Mouse (Mus musculus) forebrain, embryonic 14.5 days (tissue): ENCODE data around the gene Sash1. TPM values are rescaled to one million over a fixed set of nuclear protein-coding genes. Genes with fewer than 3 reads are reported as not detected.

Experiments
- ATAC-seq: fragments of 200-750 bp; cut with Nextera tagmentation; 2 replicates; pipeline ENCODE4 v1.8.0; 2017; ENCODE audit warnings: mild to moderate bottlenecking, moderate library complexity
- DNase-seq: peaks from one replicate; pipeline ENCODE4 v3.0.0-alpha.2; 2015; ENCODE audit warnings: low spot score
- H3K27ac ChIP-seq: fragments of 300-500 bp; sonication (generic); 2 replicates; pipeline ENCODE4 v1.5.1; 2014; ENCODE audit warnings: low read depth, mild to moderate bottlenecking, control low read depth, low read length, moderate library complexity
- H3K27me3 ChIP-seq: fragments of 300-500 bp; sonication (generic); replicated peaks from 2 replicates; pipeline ENCODE4 v1.6.1; 2014; ENCODE audit warnings: low read length, control low read depth, mixed read lengths; ENCODE audit not compliant: control insufficient read depth, insufficient read depth
- H3K36me3 ChIP-seq: fragments of 300-500 bp; sonication (generic); 2 replicates; pipeline ENCODE4 v1.6.1; 2014; ENCODE audit warnings: low read length, control low read depth; ENCODE audit not compliant: control insufficient read depth, insufficient read depth
- H3K4me1 ChIP-seq: fragments of 300-500 bp; sonication (generic); 2 replicates; pipeline ENCODE4 v1.6.1; 2014; ENCODE audit warnings: antibody characterized with exemption, low read length, control low read depth; ENCODE audit not compliant: control insufficient read depth, insufficient read depth
- H3K4me2 ChIP-seq: fragments of 300-500 bp; sonication (generic); 2 replicates; pipeline ENCODE4 v1.6.1; 2014; ENCODE audit warnings: mild to moderate bottlenecking, control low read depth, low read length
- H3K4me3 ChIP-seq: fragments of 300-500 bp; sonication (generic); 2 replicates; pipeline ENCODE4 v1.5.1; 2014; ENCODE audit warnings: low read depth, low read length, control low read depth
- H3K9ac ChIP-seq: fragments of 300-500 bp; sonication (generic); 2 replicates; pipeline ENCODE4 v1.6.1; 2014; ENCODE audit warnings: mild to moderate bottlenecking, low read length, control low read depth, moderate library complexity
- H3K9me3 ChIP-seq: fragments of 300-500 bp; sonication (generic); replicated peaks from 2 replicates; pipeline ENCODE4 v1.6.1; 2016; ENCODE audit warnings: low read length, control low read depth, mixed read lengths; ENCODE audit not compliant: control insufficient read depth
- WGBS: fragments of 180-500 bp; shearing (Covaris S2); extraction: QIAGEN DNeasy Blood & Tissue Kit; methylation state at CpG from one replicate; pipeline ENCODE4 v1.1.7; 2014; 5-methylcytosine and 5-hydroxymethylcytosine counted together
- polyA plus RNA-seq: library from polyadenylated mRNA; unstranded; fragments of >200 nt; fragmentation: Nextera tagmentation; extraction: Ambion mirVana; gene quantifications from 2 replicates; pipeline ENCODE4 v1.2.1, GENCODE M21; 2014

Sash1 gene
- polyA plus RNA-seq, 1 experiment from 2014 or later: 1.9 TPM

DNA sequence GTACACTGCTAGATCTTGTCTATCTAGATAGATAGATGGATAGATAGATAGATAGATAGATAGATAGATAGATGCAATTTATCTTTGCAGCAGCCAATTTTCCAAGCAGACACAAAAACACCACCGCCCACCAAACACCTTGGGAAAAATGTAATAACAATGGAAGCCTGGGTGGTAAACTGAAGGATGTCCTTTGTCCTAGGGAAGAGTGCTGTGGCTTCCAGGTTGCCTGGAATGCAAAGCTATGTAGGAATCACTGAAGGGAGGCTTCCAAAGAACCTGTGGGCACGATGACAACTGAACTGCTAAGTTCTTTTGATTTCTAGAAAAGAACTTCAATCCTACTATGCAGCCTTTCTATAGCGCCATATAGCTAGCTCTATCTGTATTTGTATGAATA is 13.1 kb downstream of the Sash1 start:
- no peak for DNase-seq
- Histone ChIP-seq H3K27ac (no peak overlapping the region), H3K27me3 (no peaks in the 10 kb centered on the region), H3K4me2 (no peak overlapping the region), H3K9ac (no peak overlapping the region), H3K4me3 (no peak overlapping the region), H3K9me3 (no peaks in the 10 kb centered on the region), H3K36me3 (no peaks in the 10 kb centered on the region), H3K4me1 (no peaks in the 10 kb centered on the region)
- ATAC-seq: no peak
- 92% methylated on average over 3 of the region's 3 CpGs for WGBS

GRCm38 (mm10) chr10:8871935-8872334 is 13.9 kb downstream of the Sash1 start:
- Histone ChIP-seq H3K36me3 (no peaks in the 10 kb centered on the region), H3K9ac (no peak overlapping the region), H3K4me2 (no peak overlapping the region), H3K9me3 (no peaks in the 10 kb centered on the region), H3K27ac (no peak overlapping the region), H3K4me1 (no peaks in the 10 kb centered on the region), H3K27me3 (no peaks in the 10 kb centered on the region), H3K4me3 (no peak overlapping the region)
- ATAC-seq (no peak), DNase-seq (no peak)
- WGBS: 73% methylated on average over 1 of the region's 1 CpGs

- Histone ChIP-seq H3K9me3 (no peaks in the 10 kb centered on the region), H3K27ac (no peak overlapping the region), H3K27me3 (no peaks in the 10 kb centered on the region), H3K4me3 (no peak overlapping the region), H3K9ac (no peak overlapping the region), H3K4me2 (no peak overlapping the region), H3K36me3 (no peaks in the 10 kb centered on the region), H3K4me1 (no peaks in the 10 kb centered on the region)
- DNase-seq (no peak), ATAC-seq (no peak)
- WGBS: 95% methylated on average over 3 of the region's 3 CpGs
These were observed 15.5 kb downstream of the Sash1 start for GRCm38 (mm10) chr10:8870368-8870767.

DNA sequence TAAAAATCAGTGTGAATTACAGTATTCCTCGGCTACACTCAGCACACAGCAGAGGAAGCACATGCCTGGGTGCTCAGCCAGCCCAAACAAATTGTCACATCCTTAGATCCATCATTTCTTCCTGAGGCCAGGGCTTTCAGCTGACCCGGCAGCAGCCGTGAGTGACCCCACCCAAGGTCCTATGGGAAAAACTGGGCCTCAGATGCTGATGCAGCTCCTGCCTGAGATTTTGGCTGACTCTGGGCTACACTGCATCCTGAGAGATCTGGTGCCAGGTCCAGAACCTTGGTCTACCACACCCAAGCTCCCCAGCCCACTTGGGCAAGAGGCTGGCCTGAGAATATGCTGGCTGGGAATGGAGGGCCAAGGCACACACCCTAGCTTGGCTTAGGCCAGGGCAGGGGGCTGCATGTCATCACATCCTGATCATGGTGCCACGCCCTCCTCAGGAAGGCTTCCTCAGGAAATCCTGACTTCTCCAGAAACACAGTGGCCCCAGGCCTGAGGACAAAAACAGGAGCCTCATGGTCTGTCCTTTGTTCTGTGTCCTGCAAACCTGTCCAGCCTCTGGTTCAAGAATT is 19.7 kb downstream of the Sash1 start:
- Histone ChIP-seq H3K36me3 (no peaks in the 10 kb centered on the region), H3K4me3 (no peak overlapping the region), H3K9me3 (no peaks in the 10 kb centered on the region), H3K4me1 (no peaks in the 10 kb centered on the region), H3K4me2 (no peak overlapping the region), H3K27me3 (no peaks in the 10 kb centered on the region), H3K9ac (no peak overlapping the region), H3K27ac (no peak overlapping the region)
- DNase-seq (no peak), ATAC-seq (0 out of 2 replicates have a peak, but pooled peaks have one; percentile 12)
- WGBS: 88% methylated on average over 4 of the region's 4 CpGs

DNA sequence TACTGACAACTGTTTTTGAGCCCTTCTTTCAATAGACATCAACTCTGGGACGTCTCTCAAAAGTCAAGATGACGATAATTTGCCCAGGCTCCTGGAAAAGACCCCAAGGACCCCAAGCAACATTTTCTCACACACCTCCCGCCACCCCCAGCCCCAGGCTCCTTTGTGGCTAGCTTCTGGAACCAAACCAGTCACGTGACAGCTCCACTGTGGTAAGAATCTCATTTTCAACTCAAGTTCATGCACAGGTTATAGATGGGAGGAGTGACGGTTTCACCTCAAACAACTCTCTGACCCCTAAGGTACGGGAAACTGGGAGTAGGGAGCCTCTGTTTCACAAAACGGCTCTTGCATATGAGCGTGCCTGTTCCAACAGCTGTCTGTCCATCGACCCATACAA is 25.2 kb downstream of the Sash1 start:
- no peak for ATAC-seq

DNA sequence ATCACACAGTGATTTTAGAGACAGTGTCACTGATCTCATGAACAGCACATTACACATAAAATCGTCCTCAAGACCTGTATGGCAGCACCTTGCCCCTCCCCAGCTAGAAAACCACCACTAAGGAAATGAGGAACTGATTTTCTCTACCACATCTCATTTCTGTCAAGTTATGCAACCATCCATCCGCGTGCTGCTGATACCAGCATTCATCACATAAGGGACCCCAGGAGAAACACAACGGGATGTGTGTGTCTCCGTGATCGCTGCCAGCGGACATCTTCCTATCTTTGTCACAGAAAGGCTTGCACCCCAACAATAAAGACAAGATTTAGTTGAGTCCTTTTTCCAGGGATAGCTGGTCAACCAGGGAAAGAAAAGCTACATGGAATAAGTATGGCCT is 27.2 kb downstream of the Sash1 start:
- WGBS: 97% methylated on average over 7 of the region's 7 CpGs
- H3K27ac ChIP-seq: no peak overlapping the region
- H3K9me3 ChIP-seq: no peaks in the 10 kb centered on the region
- H3K9ac ChIP-seq: no peak overlapping the region
- DNase-seq (no peak), ATAC-seq (no peak)
- no peaks in the 10 kb centered on the region for H3K36me3 ChIP-seq
- no peak overlapping the region for H3K4me2 ChIP-seq
- H3K4me1 ChIP-seq: no peaks in the 10 kb centered on the region
- no peaks in the 10 kb centered on the region for H3K27me3 ChIP-seq
- H3K4me3 ChIP-seq: no peak overlapping the region

More for the DNA sequence above, 25.2 kb downstream of the Sash1 start:
- Histone ChIP-seq H3K9ac (no peak overlapping the region), H3K9me3 (no peaks in the 10 kb centered on the region), H3K4me1 (no peaks in the 10 kb centered on the region), H3K36me3 (no peaks in the 10 kb centered on the region), H3K27me3 (no peaks in the 10 kb centered on the region), H3K27ac (no peak overlapping the region), H3K4me3 (no peak overlapping the region), H3K4me2 (no peak overlapping the region)
- DNase-seq: no peak
- 87% methylated on average over 9 of the region's 9 CpGs for WGBS

- Histone ChIP-seq H3K36me3 (no peaks in the 10 kb centered on the region), H3K4me3 (no peak overlapping the region), H3K9me3 (no peaks in the 10 kb centered on the region), H3K4me2 (no peak overlapping the region), H3K27ac (no peak overlapping the region), H3K9ac (no peak overlapping the region), H3K27me3 (no peaks in the 10 kb centered on the region), H3K4me1 (0 out of 2 replicates have a peak, but pooled peaks cover 2% of the 10 kb centered on the region)
- ATAC-seq (no peak), DNase-seq (no peak)
- WGBS: 83% methylated on average over 2 of the region's 2 CpGs
These were observed 28.9 kb downstream of the Sash1 start for GRCm38 (mm10) chr10:8856942-8857341.

DNA sequence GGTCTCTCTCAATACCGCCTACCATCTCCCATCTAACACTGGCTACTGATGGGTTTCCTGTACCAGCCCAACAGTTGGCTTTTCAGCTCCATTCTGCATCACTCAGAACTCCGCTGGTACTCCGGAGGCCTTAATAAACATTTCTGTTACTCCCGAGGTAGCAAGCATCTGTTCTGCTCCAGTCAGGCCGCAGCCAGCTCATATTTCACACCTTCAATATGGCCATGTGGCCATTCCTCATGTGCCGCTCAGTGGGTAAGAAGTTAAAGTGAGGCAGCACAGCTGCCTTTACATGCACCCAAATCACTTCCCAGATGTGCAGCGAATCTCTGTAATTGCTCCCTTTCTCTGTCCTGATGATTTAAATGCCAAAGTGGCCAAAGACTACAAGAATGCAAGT is 32.5 kb downstream of the Sash1 start:
- no peak for ATAC-seq
- Histone ChIP-seq H3K4me2 (no peak overlapping the region), H3K27me3 (no peaks in the 10 kb centered on the region), H3K4me1 (0 out of 2 replicates have a peak, but pooled peaks cover 2% of the 10 kb centered on the region), H3K9ac (no peak overlapping the region), H3K36me3 (no peaks in the 10 kb centered on the region), H3K27ac (no peak overlapping the region), H3K9me3 (no peaks in the 10 kb centered on the region), H3K4me3 (no peak overlapping the region)
- no peak for DNase-seq
- 80% methylated on average over 7 of the region's 7 CpGs for WGBS

DNA sequence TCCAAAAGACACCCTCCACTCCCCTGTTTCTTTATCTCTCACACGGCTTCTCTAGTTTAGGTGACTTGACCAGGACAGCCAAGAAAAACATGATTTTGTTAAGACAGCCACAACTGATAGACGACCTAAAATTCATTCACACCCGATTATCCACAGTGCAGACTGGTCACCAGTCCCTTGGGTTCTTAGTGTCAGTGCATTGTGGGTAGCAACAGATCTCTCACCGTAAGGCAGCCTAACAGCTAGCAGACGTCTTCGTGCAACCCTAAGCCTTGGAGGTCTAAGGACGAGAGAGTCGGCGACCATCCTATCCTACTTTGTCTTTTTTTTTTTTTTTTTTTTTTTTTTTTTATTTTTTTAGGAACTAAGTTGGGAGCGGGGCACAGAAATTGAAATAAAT is 34.2 kb downstream of the Sash1 start:
- no peaks in the 10 kb centered on the region for H3K27me3 ChIP-seq
- 94% methylated on average over 10 of the region's 10 CpGs for WGBS
- H3K9me3 ChIP-seq: no peaks in the 10 kb centered on the region
- no peak overlapping the region for H3K4me2 ChIP-seq
- H3K4me1 ChIP-seq: 0 out of 2 replicates have a peak, but pooled peaks cover 2% of the 10 kb centered on the region
- no peak overlapping the region for H3K27ac ChIP-seq
- no peak for DNase-seq
- H3K4me3 ChIP-seq: no peak overlapping the region
- H3K9ac ChIP-seq: no peak overlapping the region
- no peaks in the 10 kb centered on the region for H3K36me3 ChIP-seq
- ATAC-seq: no peak
